Mouse (Mus musculus) brain, embryonic 14.5 days (tissue): ENCODE results near the gene Pten. TPM values are rescaled to one million over a fixed set of nuclear protein-coding genes. Genes with fewer than 3 reads are reported as not detected.

Experiments
- DNase-seq: peaks from one replicate; pipeline ENCODE4 v3.0.0-alpha.2; 2011; ENCODE audit warnings: low read depth
- CTCF ChIP-seq: fragments of 200-500 bp; IDR thresholded peaks from 2 replicates; pipeline ENCODE4 v1.5.1; 2012; ENCODE audit warnings: inconsistent platforms, mild to moderate bottlenecking, moderate library complexity, borderline replicate concordance; ENCODE audit not compliant: insufficient read depth, insufficient read length; ENCODE audit errors: extremely low read depth
- POLR2A ChIP-seq: fragments of 200-500 bp; IDR thresholded peaks from 2 replicates; pipeline ENCODE4 v1.6.1; 2012; ENCODE audit warnings: mild to moderate bottlenecking, inconsistent platforms, borderline replicate concordance; ENCODE audit not compliant: poor library complexity, insufficient read depth, insufficient read length, severe bottlenecking; ENCODE audit errors: extremely low read depth
- polyA plus RNA-seq: library from polyadenylated mRNA; depleted of rRNA; stranded (reverse); fragments of >200 nt; gene quantifications from 2 replicates; pipeline ENCODE4 v1.2.3, GENCODE M21; 2012

The Pten gene
- polyA plus RNA-seq, 1 experiment = 40.3 TPM

DNA sequence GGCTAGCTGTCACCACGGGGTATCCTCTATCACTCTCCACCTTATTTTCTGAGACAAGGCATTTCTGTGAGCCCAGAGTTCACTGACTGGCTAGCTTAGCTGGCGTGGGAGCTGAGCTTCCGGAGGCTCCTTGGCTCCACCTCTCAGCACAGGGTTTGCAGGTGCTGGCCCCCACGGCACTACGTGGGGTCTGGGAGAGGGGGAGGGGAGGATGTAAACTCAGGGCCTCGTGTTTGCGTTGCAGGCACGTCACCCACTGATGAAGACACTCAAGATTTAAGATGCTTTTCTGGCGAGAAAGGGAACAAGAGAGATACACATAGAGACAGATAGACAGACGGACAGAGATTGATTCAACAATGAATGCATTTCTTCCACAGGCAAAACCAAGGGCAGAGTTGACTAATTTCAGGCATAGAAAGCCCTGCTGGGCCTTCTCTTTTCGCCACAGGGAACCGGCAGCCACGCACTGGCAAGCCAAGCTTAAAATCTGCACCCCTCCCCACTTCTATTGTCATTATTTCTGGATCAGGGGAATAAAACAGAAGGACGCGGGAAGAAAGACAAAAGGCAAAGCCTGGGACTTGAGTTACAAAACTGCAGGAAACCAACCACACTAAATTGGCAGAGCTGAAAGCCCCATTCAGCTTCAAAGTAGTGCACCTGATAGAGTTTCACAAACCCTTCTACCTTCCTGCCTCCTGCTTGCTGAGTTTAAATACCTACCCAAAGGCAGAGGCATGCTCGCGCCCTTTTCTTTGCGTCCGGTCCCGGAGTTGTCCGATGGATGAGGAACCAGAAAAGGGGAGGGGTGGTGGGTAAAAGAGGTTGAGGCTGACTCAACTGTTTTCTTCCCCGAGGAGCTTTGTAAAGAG, 30.6 kb upstream of the Pten start:
- TF ChIP-seq POLR2A (no peak), CTCF (no peak)
- DNase-seq = peak; percentile 65

DNA sequence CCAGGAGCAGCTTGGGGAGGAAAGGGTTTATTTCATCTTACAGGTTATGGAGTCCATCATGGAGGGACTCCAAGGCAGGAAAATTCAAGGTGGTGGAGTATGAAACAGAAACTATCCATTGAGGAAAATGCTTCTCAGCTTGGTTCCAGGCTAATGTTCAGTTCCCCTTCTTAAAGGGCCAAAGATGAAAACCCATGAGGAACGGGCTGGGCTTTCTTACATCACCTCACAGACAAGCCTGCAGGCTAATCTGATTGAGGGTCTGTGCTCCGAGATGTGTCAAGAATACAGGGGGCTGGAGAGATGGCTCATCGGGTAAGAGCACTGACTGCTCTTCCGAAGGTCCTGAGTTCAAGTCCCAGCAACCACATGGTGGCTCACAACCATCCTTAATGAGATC, 27.5 kb upstream of the Pten start:
- TF ChIP-seq CTCF (no peak), POLR2A (no peak)

DNA sequence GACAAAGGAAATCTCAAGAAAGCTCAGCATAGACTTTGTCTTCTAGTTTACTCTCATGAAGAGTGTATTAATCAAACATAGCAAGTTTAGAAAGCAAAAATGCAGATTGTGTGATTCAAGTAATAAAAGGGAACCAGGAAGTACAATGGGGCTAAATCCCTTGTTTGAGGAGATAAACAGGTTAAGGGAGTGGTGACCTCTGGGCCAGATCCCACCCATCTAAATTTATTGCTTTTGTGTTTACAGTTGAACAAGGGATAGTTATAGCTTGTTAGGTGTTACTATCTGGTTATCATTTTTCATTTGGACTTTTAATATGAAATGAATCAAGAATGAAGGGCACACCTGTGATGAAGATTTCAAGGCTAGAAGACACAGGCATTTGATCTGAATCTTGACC, 24.4 kb upstream of the Pten start:
- no peak for DNase-seq
- no peak for TF ChIP-seq CTCF
- no peak for TF ChIP-seq POLR2A

More for the DNA sequence above, 27.5 kb upstream of the Pten start:
- no peak for DNase-seq

DNA sequence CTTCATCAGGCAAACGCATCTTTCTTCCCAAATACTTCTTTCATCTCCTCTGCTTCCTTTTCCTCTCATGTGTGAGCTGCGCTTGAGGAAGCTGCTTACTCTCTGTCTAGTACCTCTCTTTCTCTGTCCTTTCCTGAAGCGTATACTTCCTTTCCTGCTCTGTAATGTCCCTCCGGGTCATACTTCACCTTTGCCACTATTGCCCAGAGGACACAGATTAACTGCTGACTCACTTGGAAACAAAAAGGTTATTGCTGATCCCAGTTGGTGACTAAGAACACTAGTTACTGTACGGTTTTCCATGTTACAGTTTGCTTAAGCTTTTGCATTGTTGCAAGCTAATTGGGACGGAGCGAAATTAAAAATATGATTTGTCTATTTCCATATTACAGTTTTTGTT, 19.5 kb upstream of the Pten start:
- TF ChIP-seq POLR2A (no peak), CTCF (no peak)
- no peak for DNase-seq

DNA sequence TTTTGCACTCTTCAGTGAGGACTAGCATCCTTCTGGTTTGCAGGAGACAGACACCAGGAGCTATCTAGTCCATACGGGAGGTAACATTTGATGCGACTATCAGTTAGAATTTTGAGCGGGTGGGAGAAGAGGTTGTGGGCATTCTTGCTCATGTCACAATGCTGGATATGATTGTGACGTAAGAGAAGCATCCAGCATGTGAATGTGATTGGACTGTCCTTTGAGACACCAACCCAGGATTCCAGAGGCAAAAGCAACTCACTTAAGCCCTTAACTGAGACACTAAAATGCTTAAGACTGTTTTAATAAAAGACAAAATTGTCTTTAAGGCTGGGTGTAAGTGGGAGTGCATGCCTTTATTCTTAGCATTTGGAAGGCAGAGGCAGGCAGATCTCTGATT, 17.6 kb upstream of the Pten start, which contains the start of gene Atad1:
TSS of gene Atad1 (minus strand) at position 101 of the 400 bp plus-strand sequence.
- DNase-seq = no peak
- TF ChIP-seq POLR2A = no peak
- TF ChIP-seq CTCF = no peak

DNA sequence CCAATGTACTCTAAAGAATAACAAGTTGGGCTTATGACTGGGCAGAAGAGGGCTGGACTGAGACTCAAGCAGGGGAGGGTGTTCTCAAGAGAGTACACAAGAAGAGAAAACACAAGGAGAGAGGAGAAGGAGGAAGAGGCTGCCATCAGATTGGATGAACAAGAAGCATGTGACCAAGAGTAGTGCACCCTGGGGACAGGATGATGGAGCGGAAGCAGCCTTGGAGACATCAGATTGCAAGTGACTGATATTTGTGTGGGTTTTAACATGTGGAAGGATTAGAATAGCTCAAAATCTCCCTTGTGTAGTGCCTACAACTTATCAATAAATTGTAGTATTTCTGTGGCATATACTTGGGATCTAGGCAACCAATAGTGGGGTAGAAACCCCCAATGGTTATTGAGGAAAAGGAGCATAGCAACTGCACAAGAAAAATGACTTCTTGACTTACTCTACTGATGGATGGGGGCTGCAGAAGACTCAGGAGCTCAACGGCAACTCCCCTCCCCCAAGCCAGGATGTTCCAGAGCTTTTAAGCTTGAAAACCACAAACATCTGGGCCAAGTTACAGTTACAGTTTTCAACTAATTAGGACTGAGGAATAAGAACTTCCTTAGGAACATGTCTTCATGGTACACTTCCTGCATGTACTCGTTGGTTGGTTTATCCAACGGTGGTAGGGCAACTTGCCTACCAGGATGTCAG, 16.5 kb upstream of the Pten start:
- DNase-seq = no peak
- TF ChIP-seq CTCF = no peak
- no peak for TF ChIP-seq POLR2A

DNA sequence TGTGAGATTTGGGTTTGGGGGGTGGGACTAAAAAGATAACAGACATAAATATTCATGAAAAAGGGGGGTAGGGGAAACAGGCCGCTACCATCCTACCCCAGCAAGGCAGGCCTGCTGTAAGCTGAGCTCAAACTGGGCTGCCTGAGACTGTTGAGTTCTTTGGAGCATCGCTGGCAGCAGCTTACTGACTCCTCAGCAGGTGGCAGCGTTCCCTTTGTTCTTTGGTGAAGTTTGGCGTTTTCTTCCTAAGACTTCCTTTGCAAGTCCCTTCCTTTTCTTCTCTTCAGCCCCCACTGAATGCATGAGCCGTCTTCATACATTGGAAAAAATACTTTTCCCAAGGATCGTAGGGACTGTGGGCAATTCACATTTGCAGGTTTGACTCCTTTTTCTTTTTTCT, 7.9 kb upstream of the Pten start:
- DNase-seq = peak; percentile 78
- TF ChIP-seq POLR2A = no peak
- peak; percentile 37; the same call in 1 of the 2 replicates for TF ChIP-seq CTCF

DNA sequence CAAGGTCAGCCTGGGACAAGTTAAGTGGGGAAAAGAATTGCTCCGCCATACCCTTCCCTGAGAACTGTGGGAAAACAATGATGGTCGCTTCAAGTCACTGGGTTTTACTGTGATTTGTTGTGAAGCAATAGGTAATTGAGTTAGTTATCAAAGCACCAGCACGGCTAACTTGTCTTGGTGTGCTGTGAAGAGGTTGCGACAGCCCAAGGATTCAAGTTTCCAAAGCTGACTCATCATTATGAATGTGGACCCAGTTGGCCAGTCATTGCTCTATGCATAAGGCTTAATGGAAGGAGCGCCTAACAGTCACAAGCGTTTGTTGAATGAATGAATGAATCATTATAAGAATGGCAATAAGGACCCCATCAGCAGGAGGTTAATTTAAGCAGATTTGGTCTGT, 4.9 kb upstream of the Pten start:
- no peak for DNase-seq
- TF ChIP-seq CTCF = no peak
- TF ChIP-seq POLR2A = no peak

DNA sequence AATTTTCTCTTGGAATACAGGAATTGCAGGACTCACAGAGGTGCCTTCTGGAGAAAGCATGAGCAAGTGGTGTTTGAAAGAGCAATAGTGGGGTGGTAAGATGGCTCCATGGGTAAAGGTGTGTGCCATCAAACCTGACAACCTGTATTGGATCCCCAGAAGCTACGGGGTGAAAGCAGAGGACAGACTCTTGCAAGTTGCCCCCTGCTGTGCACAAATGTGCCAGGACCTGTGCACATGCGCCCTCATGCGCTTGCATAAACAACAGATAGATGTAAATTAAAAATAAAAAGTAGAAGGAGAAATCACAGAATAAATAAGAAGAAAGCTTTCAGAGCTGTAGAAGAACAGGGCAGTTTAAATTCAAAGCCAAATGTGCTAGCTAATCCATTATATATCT, 3.9 kb upstream of the Pten start:
- TF ChIP-seq CTCF (no peak), POLR2A (no peak)
- no peak for DNase-seq

DNA sequence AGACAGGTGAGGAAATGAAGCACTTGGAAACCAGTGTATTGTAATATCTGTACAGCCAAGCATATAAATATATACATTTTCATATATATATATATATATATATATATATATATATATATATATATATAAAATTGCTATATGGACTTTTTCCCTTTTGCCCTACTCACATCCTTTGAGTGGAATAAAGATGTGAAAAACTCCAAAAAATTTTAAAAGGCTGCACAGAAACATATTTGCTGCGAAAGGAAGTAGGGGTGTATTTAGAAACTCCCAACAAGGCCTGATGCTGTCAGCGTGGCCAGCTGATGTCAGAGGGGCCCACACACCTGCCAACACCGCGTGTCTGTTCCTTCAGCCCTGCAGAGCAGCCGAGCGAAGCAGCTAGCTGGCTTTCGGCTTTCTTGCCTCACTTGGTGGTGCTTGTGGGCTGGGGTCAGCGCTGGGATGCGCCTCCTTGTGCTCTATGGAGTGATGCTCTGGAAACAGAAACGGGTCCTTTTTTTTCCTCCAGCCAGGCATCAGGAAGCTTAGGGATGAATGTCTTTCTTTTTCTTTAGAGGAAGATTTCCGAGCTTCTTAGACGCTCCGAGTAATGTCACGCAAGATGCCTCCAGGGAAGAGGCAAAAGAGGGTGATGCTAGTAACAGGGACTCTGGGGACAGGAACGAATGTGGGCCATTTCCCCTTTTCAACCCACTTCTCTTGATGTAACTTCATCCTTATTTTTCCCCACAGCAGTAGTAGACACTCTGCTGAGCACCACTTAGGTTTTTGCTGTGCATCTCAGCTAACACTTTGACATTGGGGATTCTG, 2.9 kb upstream of the Pten start:
- TF ChIP-seq POLR2A (no peak), CTCF (no peak)
- peak; percentile 18 for DNase-seq

DNA sequence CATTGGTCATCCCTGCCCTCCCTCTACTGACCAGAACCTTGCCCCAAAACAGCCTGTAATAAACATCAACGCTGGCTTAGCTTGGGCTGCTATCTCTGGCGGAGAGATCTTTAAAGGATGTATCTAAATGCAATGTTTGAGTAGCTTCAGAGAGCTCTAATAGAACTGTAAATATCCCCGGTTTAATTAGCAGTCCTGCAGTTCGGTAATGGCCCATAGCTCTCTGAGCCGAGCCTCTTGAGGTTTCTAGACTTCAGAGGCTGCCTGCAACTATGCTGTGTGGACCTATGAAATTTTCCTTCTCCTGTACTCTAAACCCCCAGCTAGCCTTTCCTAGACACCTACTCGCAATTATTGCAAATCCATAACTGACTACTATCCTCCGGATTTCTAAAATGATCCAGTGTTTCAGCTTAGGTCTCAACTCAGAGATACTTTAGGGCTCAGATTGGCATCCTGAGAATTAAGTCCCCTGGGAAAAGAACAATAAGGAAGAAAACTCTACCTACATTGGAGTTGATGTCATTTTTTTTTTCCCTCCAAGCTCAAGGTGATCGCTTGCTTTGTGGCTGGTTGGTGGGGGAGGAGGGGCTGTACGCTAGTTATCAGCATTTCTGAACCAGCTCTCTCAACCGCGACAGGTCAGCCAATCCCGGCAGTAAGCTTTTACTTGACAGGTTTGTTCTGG, 2.0 kb upstream of the Pten start:
- DNase-seq = peak; percentile 23
- TF ChIP-seq POLR2A (no peak), CTCF (no peak)
